Mouse (Mus musculus) layer of hippocampus, adult 2 months (tissue): ENCODE measurements at regions not wholly inside any gene's neighbourhood (a gene's known extent, or its start where the extent isn't known, plus 50 kb on each side); places are given as distances from the start of the nearest gene placed in this dataset.
"Not testable (repeated sequence)": the region's sequence is repeated elsewhere in the genome, so short reads cannot be mapped to it uniquely, and the experiment has no call there.

Experiments
- DNase-seq, 2 experiments: peaks; one replicate each; pipeline ENCODE4 v3.0.0; 2022; ENCODE audit warnings: low spot score in 2 of 2
- H3K27ac ChIP-seq: fragments of 200-600 bp; 2 replicates; pipeline ENCODE4 v1.8.1; 2022
- H3K4me3 ChIP-seq: fragments of 200-600 bp; 2 replicates; pipeline ENCODE4 v1.8.1; 2022; ENCODE audit warnings: mild to moderate bottlenecking
- CTCF ChIP-seq: fragments of 200-600 bp; conservative IDR thresholded peaks from 2 replicates; pipeline ENCODE4 v1.8.1; 2022; ENCODE audit warnings: antibody characterized with exemption, mild to moderate bottlenecking, moderate library complexity

DNA sequence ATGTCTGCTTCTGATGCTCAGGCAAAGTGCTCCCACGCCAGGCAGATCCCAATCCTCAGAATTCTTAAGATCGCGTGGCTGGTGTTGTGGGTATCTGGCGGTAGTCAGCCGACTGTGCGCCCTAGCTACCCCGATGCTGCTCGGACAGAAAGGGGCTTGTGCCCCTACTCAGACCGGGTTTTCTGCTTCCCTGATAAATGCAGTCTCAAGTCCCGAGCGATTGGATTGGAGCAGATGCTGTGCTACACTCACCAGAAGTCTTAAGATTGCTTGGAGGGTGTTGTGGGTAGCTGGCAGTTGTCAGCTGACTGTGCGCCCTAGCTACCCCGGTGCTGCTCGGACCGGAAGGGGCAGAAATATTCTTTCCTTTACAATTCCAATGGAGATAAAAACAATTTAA, 99.3 kb downstream of the Gm7489 start:
- not testable (repeated sequence) for H3K27ac ChIP-seq, H3K4me3 ChIP-seq, DNase-seq

DNA sequence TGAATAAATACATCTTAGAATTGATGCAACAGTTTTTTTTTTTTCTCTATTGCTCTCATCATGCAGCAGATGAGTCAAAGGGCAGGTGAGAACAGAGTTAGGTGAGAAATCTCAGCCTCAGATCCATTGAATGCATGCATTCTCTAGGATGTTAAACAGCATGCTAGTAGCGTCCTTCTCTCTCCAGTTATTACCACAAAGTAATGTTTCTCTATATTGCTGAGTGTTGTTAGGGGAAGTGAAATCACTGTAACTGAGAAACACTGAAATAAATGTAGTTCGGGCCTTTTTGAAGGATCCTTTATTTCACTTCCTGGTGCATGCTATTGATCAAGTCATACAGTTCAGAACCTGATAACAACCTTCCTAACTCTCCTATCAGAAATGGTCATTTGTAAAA, 105.2 kb downstream of the Gm7489 start:
- no peak for DNase-seq
- no peak for TF ChIP-seq CTCF
- H3K4me3 ChIP-seq: no peak overlapping the region
- H3K27ac ChIP-seq: no peak overlapping the region

GRCm38 (mm10) chr15:53995199-53995868, 110.6 kb downstream of the Gm7489 start:
- H3K27ac ChIP-seq: no peak overlapping the region
- no peak for TF ChIP-seq CTCF
- DNase-seq: no peak

GRCm38 (mm10) chr15:53998600-53999290, 114.0 kb downstream of the Gm7489 start:
- Histone ChIP-seq H3K4me3 (no peak overlapping the region), H3K27ac (no peak overlapping the region)
- no peak for TF ChIP-seq CTCF
- no peak for DNase-seq

More at GRCm38 (mm10) chr15:53995199-53995868, 110.6 kb downstream of the Gm7489 start:
- H3K4me3 ChIP-seq: no peak overlapping the region

GRCm38 (mm10) chr15:54033756-54034155, 149.1 kb downstream of the Gm7489 start:
- no peak for TF ChIP-seq CTCF
- H3K27ac ChIP-seq: no peak overlapping the region
- no peak for DNase-seq
- H3K4me3 ChIP-seq: no peak overlapping the region

- Histone ChIP-seq H3K27ac (no peak overlapping the region), H3K4me3 (no peak overlapping the region)
- no peak for DNase-seq
- no peak for TF ChIP-seq CTCF
These were observed 166.0 kb downstream of the Gm7489 start for GRCm38 (mm10) chr15:54050711-54051110.

DNA sequence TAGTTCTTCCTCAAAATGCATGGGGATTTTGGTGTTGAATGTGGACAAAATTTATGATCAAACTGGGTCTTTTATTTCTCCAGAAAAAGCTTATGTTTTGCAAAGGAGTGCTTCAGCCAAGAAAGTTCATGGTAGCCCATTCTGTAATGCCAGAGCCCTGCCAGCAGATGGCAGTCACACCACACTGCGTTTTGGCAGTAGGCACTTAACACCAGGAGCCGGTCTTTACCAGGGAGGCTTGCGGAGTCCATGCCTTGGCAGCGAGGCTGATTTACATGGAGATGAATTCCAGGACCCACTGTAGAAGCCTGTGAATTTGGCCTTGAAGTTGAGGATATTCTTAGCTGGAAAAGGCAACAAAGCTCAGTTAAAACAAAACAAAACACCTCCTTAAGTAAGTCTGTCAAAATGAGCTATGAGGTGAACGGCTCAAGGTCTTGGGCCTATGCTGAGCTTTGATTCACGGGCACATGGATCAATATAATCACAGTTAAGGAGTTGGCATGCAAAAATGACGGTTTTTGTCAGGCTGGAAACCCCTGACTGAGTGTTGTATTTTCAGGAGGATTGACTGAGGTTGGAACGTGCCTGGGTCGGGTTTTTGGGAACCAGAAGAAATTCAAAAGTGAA, 185.4 kb downstream of the Gm7489 start:
- H3K27ac ChIP-seq: no peak overlapping the region
- peak; percentile 100 for TF ChIP-seq CTCF
- H3K4me3 ChIP-seq: no peak overlapping the region
- DNase-seq: peak; percentile 39 to 70

GRCm38 (mm10) chr15:54071732-54072131, 187.0 kb downstream of the Gm7489 start:
- Histone ChIP-seq H3K4me3 (no peak overlapping the region), H3K27ac (no peak overlapping the region)
- no peak for TF ChIP-seq CTCF
- DNase-seq: no peak

DNA sequence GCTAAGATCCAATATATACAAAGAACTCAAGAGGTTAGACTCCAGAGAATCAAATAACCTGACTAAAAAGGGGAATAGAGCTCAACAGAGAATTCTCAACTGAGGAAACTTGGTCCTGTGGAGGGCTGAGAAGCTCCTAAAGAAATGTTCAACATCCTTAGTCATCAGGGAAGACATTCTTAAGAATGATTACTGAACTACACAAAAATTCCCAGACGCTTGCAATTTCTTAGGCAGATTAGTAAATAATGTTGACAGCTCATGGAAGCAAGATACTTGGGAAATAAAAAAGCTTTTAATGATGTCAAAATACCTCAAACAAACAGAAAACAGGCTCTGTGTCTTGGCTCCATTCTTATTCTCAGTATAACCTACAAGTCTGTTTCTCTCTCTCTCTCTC, 206.6 kb downstream of the Gm7489 start:
- no peak for TF ChIP-seq CTCF
- H3K4me3 ChIP-seq: no peak overlapping the region
- no peak overlapping the region for H3K27ac ChIP-seq
- DNase-seq: no peak

DNA sequence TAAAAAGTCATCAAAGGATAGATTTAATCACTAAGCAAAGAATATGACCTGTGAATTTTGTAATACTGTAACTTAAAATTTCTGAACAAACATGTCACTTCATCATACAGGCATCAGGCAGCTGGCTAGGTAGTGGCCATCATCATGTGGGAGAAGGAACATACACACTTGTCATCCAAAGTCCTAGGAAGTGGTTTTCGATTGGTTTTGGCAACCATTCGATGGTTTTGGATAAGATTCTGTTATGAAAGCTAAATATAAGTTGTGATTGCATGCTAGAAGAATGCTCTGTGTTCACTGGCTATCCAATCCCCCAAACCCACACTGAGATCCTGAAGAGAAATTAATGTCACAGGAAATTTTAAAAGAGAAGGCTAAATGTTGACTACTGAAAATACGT, 207.7 kb downstream of the Gm7489 start:
- no peak overlapping the region for H3K4me3 ChIP-seq
- no peak for TF ChIP-seq CTCF
- no peak for DNase-seq
- H3K27ac ChIP-seq: no peak overlapping the region

DNA sequence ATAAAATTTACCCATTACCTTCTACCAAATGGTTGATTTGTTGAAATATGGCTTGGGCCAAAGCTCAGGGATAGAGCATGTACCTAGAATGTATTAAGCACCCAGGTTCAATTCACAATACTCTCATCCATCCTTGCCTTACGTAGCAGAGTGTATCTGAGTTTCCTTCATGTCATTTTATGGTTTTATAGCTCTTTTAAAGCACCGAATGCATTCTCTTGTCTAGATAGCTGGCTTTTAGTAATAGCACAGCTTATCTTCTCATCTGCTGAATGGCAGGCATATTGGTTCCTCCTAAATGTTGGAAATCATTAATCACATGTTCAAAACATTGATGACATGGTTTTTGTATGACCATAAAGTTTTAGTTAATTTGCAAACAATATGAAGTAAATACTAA, 212.8 kb downstream of the Gm7489 start:
- no peak for DNase-seq
- Histone ChIP-seq H3K4me3 (no peak overlapping the region), H3K27ac (no peak overlapping the region)
- no peak for TF ChIP-seq CTCF

DNA sequence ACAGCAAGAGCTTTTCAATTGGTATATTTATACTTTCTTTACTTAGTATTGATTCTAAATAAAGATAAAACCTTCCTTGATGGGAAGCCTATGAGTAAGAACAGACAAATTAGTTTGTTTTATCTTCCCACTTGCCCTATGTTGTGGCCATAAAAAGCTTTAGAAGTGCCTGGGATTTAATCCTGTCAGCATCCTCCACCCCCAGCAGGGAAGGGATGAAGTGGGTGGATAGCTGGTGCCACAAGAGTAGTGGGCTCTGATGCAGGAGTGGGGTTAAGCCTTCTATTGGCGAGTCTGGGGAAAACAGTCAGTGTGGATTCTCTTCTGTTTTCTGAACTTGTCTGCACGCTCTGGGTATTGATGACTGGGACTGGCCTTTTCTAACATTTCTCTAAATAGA, 227.7 kb downstream of the Gm7489 start:
- H3K27ac ChIP-seq: no peak overlapping the region
- no peak for DNase-seq
- H3K4me3 ChIP-seq: no peak overlapping the region
- TF ChIP-seq CTCF: no peak

DNA sequence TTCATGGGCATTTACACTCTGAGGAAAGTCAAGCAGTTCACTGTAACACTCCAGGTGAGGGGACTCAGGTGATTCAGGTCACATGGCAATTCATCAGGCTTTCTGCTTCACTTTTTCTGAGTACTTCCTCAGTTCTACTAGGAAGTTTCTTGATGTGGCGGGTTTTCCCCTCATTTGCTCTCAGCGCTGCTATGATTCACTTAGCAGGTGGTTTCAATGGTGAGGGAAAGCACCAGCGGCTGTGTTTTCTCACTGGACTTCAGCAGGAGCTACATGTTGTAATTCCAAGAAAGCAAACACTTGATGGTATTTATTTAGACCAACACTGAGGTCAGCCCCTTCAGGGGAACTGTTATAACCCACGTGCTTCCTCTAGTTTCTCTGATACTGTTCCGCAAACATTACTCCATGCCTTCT, 229.4 kb downstream of the Gm7489 start:
- Histone ChIP-seq H3K4me3 (no peak overlapping the region), H3K27ac (no peak overlapping the region)
- TF ChIP-seq CTCF: no peak
- no peak for DNase-seq
